Mouse (Mus musculus) spleen, adult 2 months (tissue): ENCODE data around the gene Clstn3.

Source experiments
- CTCF ChIP-seq: fragments of 200-500 bp; IDR thresholded peaks from 2 replicates; pipeline ENCODE4 v1.5.1; 2011; ENCODE audit warnings: mild to moderate bottlenecking, inconsistent platforms; ENCODE audit not compliant: insufficient read depth, insufficient read length, insufficient replicate concordance; ENCODE audit errors: extremely low read depth
- POLR2A ChIP-seq: fragments of 200-500 bp; IDR thresholded peaks from 2 replicates; pipeline ENCODE4 v1.6.1; 2011; ENCODE audit warnings: low read depth, low read length, inconsistent platforms

GRCm38 (mm10) chr6:124487509-124487908 lies 22.9 kb upstream of the Clstn3 start:
- TF ChIP-seq CTCF (no peak), POLR2A (no peak)
